Mouse (Mus musculus) embryonic facial prominence, embryonic 12.5 days (tissue): ENCODE measurements around the gene Olfr875. TPM values are rescaled to one million over a fixed set of nuclear protein-coding genes. Genes with fewer than 3 reads are reported as not detected.

Experiments used
- ATAC-seq: fragments of 200-750 bp; cut with Nextera tagmentation; 2 replicates; pipeline ENCODE4 v1.8.0; 2017; ENCODE audit not compliant: insufficient number of reproducible peaks, insufficient read depth, low FRiP score, low TSS enrichment
- H3K27ac ChIP-seq: fragments of 300-500 bp; sonication (generic); 2 replicates; pipeline ENCODE4 v1.5.1; 2016; ENCODE audit warnings: mild to moderate bottlenecking
- H3K27me3 ChIP-seq: fragments of 300-500 bp; sonication (generic); 2 replicates; pipeline ENCODE4 v1.6.1; 2016; ENCODE audit warnings: mild to moderate bottlenecking, moderate library complexity
- H3K36me3 ChIP-seq: fragments of 300-500 bp; sonication (generic); 2 replicates; pipeline ENCODE4 v1.6.1; 2016; ENCODE audit warnings: mild to moderate bottlenecking
- H3K4me1 ChIP-seq: fragments of 300-500 bp; sonication (generic); 2 replicates; pipeline ENCODE4 v1.6.1; 2016
- H3K4me2 ChIP-seq: fragments of 300-500 bp; sonication (generic); replicated peaks from 2 replicates; pipeline ENCODE4 v1.6.1; 2016; ENCODE audit warnings: mild to moderate bottlenecking, moderate library complexity
- H3K4me3 ChIP-seq: fragments of 300-500 bp; sonication (generic); 2 replicates; pipeline ENCODE4 v1.5.1; 2016; ENCODE audit warnings: mild to moderate bottlenecking
- H3K9ac ChIP-seq: fragments of 300-500 bp; sonication (generic); 2 replicates; pipeline ENCODE4 v1.6.1; 2016; ENCODE audit warnings: mild to moderate bottlenecking, moderate library complexity
- H3K9me3 ChIP-seq: fragments of 300-500 bp; sonication (generic); 2 replicates; pipeline ENCODE4 v1.6.1; 2016; ENCODE audit warnings: mild to moderate bottlenecking, moderate library complexity
- WGBS: fragments of 180-500 bp; shearing (Covaris S2); methylation state at CpG from one replicate; pipeline ENCODE4 v1.1.7; 2016; 5-methylcytosine and 5-hydroxymethylcytosine counted together
- polyA plus RNA-seq: library from polyadenylated mRNA; unstranded; fragments of >200 nt; fragmentation: Nextera tagmentation; extraction: Ambion mirVana; gene quantifications from 2 replicates; pipeline ENCODE4 v1.2.1, GENCODE M21; 2016

Olfr875 gene
- polyA plus RNA-seq, 1 experiment from 2014 or later = not detected

GRCm38 (mm10) chr9:37786411-37786810 lies 14.8 kb downstream of the Olfr875 start:
- no peak overlapping the region for H3K4me2 ChIP-seq
- no peaks in the 10 kb centered on the region for H3K27me3 ChIP-seq
- no peaks in the 10 kb centered on the region for H3K36me3 ChIP-seq
- H3K4me3 ChIP-seq = no peak overlapping the region
- peaks cover 6% of the 10 kb centered on the region; the same call in 1 of the 2 replicates for H3K4me1 ChIP-seq
- 78% methylated on average over 2 of the region's 2 CpGs for WGBS
- no peak overlapping the region for H3K27ac ChIP-seq
- no peak overlapping the region for H3K9ac ChIP-seq
- no peak for ATAC-seq
- no peaks in the 10 kb centered on the region for H3K9me3 ChIP-seq

DNA sequence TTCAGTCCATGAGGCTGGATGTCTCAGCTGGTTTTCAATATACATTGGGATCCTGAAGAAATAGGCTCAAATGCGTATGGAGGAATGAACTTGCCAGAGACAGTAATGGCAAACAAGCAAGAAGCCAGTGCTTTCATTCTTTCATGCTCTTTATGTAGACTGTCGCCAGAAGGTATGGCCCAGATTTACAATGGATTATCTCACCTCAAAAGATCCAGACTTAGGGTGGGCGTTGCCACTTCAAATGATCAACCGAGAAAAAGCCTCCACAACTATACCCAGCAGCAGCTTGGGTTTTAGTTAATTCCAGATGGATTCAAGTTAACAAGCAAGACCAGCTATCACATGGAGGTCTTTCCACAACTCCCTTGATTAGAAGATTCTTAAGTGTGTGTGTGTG lies 30.4 kb downstream of the Olfr875 start:
- Histone ChIP-seq H3K9me3 (no peaks in the 10 kb centered on the region), H3K4me1 (no peaks in the 10 kb centered on the region), H3K27me3 (no peaks in the 10 kb centered on the region), H3K36me3 (no peaks in the 10 kb centered on the region), H3K9ac (no peak overlapping the region), H3K4me3 (no peak overlapping the region), H3K4me2 (no peak overlapping the region), H3K27ac (no peak overlapping the region)
- no peak for ATAC-seq
- WGBS = 67% methylated on average over 4 of the region's 4 CpGs

- Histone ChIP-seq H3K4me3 (no peak within 1 kb of the TSS), H3K27ac (no peak within 1 kb of the TSS), H3K36me3 (no peaks in the 10 kb centered on the region), H3K27me3 (no peaks in the 10 kb centered on the region), H3K4me2 (no peak within 1 kb of the TSS), H3K4me1 (no peaks in the 10 kb centered on the region), H3K9ac (no peak within 1 kb of the TSS), H3K9me3 (no peaks in the 10 kb centered on the region)
- ATAC-seq = no peak
Observed at GRCm38 (mm10) chr9:37802731-37803130, 31.1 kb downstream of the Olfr875 start, which contains the start of gene Olfr876. TSS of gene Olfr876 (plus strand) at chr9:37803031.

GRCm38 (mm10) chr9:37807235-37807634 lies 35.6 kb downstream of the Olfr875 start:
- Histone ChIP-seq H3K9me3 (no peaks in the 10 kb centered on the region), H3K27ac (no peak overlapping the region), H3K4me1 (no peaks in the 10 kb centered on the region), H3K27me3 (no peaks in the 10 kb centered on the region), H3K4me3 (no peak overlapping the region), H3K36me3 (no peaks in the 10 kb centered on the region), H3K9ac (no peak overlapping the region), H3K4me2 (no peak overlapping the region)
- ATAC-seq = no peak

DNA sequence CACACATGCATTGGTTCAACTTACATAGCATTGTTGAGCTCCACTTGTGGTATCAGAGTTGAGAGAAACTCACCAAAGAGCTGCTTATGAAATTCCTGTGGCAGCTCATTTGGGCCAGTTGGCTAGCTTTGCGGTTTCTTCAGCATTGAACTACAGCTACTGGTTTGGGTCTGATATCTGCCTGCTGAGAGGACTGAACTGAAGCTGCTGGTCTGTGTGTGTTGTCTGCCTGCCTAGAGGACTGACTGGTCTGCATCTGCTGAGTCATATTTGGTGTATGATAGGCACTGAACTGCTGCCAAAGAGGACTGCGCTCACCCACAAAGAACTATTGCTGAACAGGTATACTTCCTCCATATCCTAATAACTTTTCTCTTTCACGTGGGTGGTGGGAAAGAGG lies 36.8 kb downstream of the Olfr875 start:
- WGBS = 86% methylated on average over 3 of the region's 3 CpGs
- Histone ChIP-seq H3K9ac (no peak overlapping the region), H3K27me3 (no peaks in the 10 kb centered on the region), H3K9me3 (no peaks in the 10 kb centered on the region), H3K4me1 (no peaks in the 10 kb centered on the region), H3K4me2 (no peak overlapping the region), H3K36me3 (no peaks in the 10 kb centered on the region), H3K4me3 (no peak overlapping the region), H3K27ac (no peak overlapping the region)
- no peak for ATAC-seq

GRCm38 (mm10) chr9:37808976-37809375 lies 37.3 kb downstream of the Olfr875 start:
- no peaks in the 10 kb centered on the region for H3K27me3 ChIP-seq
- no peaks in the 10 kb centered on the region for H3K4me1 ChIP-seq
- no peak for ATAC-seq
- no peak overlapping the region for H3K27ac ChIP-seq
- 81% methylated on average over 2 of the region's 2 CpGs for WGBS
- no peak overlapping the region for H3K4me3 ChIP-seq
- no peak overlapping the region for H3K9ac ChIP-seq
- H3K9me3 ChIP-seq = no peaks in the 10 kb centered on the region
- H3K4me2 ChIP-seq = no peak overlapping the region
- H3K36me3 ChIP-seq = no peaks in the 10 kb centered on the region

- H3K4me1 ChIP-seq = no peaks in the 10 kb centered on the region
- H3K9ac ChIP-seq = no peak overlapping the region
- no peaks in the 10 kb centered on the region for H3K9me3 ChIP-seq
- WGBS = 81% methylated on average over 3 of the region's 3 CpGs
- H3K4me2 ChIP-seq = no peak overlapping the region
- H3K36me3 ChIP-seq = no peaks in the 10 kb centered on the region
- H3K27me3 ChIP-seq = no peaks in the 10 kb centered on the region
- H3K4me3 ChIP-seq = no peak overlapping the region
- no peak overlapping the region for H3K27ac ChIP-seq
- ATAC-seq = no peak
Observed at GRCm38 (mm10) chr9:37814696-37815095, 43.0 kb downstream of the Olfr875 start.

Other genes starting within 250 kb of the Olfr875 start
- 34.0 and 38.3 TPM in 2 replicates for gene Esam, start 243.8 kb upstream of the Olfr875 start, polyA plus RNA-seq
- 1.0 and 1.1 TPM in 2 replicates for gene Vsig2, start 232.6 kb upstream of the Olfr875 start, polyA plus RNA-seq
- gene Nrgn, start 219.0 kb upstream of the Olfr875 start, polyA plus RNA-seq = 6.7 and 6.9 TPM in 2 replicates
- 7.3 and 7.8 TPM in 2 replicates for gene Siae, start 216.2 kb upstream of the Olfr875 start, polyA plus RNA-seq
- gene Spa17, start 158.1 kb upstream of the Olfr875 start, polyA plus RNA-seq = 8.3 and 10.0 TPM in 2 replicates
- 154 and 157 TPM in 2 replicates for gene Tbrg1, start 114.5 kb upstream of the Olfr875 start, polyA plus RNA-seq
- 2.4 and 2.6 TPM in 2 replicates for gene Panx3, start 102.6 kb upstream of the Olfr875 start, polyA plus RNA-seq
- not detected in 2 replicates for gene Olfr160, start 55.6 kb upstream of the Olfr875 start, polyA plus RNA-seq
- gene Olfr874, start 26.8 kb upstream of the Olfr875 start, polyA plus RNA-seq = not detected in 2 replicates
- not detected in 2 replicates for gene Olfr876, start 31.2 kb downstream of the Olfr875 start, polyA plus RNA-seq
- not detected in 2 replicates for gene Olfr877, start 82.4 kb downstream of the Olfr875 start, polyA plus RNA-seq
- gene Olfr145, start 124.9 kb downstream of the Olfr875 start, polyA plus RNA-seq = not detected in 2 replicates
- gene Olfr878, start 146.0 kb downstream of the Olfr875 start, polyA plus RNA-seq = not detected in 2 replicates
- gene Olfr881, start 220.0 kb downstream of the Olfr875 start, polyA plus RNA-seq = not detected in 2 replicates